Mouse (Mus musculus) central nervous system, embryonic 18 days (tissue): ENCODE measurements around the gene Cdh26. TPM values are rescaled to one million over a fixed set of nuclear protein-coding genes. Genes with fewer than 3 reads are reported as not detected.

ENCODE experiments used
- polyA plus RNA-seq: library from polyadenylated mRNA; depleted of rRNA; stranded (reverse); fragments of >200 nt; gene quantifications from 2 replicates; pipeline ENCODE4 v1.2.3, GENCODE M21; 2012; rRNA removed

The Cdh26 gene
- polyA plus RNA-seq, result 0.23 and 0.55 TPM in 2 replicates

DNA sequence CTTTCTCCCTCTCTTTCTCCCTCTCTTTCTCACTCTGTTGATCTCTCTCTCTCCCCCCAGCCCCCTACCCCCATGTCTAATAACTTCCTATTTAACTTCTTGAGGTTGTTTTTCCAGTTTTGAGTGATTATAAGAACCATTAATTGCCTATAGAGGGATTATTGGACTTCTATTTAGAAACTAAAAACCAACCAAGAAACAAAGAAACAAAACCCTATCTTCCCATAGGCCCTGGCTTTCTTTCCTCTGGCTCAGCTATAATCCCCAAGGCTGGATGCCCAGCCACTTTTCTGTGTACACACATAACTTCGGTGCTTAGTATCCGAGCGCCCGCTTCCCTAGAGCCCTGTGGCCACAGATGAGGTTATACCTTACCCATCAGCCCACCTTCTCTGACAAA lies at the start of gene Cdh26:
Gene Cdh26 (plus strand): TSS at position 301 of the 400 bp plus-strand sequence.

DNA sequence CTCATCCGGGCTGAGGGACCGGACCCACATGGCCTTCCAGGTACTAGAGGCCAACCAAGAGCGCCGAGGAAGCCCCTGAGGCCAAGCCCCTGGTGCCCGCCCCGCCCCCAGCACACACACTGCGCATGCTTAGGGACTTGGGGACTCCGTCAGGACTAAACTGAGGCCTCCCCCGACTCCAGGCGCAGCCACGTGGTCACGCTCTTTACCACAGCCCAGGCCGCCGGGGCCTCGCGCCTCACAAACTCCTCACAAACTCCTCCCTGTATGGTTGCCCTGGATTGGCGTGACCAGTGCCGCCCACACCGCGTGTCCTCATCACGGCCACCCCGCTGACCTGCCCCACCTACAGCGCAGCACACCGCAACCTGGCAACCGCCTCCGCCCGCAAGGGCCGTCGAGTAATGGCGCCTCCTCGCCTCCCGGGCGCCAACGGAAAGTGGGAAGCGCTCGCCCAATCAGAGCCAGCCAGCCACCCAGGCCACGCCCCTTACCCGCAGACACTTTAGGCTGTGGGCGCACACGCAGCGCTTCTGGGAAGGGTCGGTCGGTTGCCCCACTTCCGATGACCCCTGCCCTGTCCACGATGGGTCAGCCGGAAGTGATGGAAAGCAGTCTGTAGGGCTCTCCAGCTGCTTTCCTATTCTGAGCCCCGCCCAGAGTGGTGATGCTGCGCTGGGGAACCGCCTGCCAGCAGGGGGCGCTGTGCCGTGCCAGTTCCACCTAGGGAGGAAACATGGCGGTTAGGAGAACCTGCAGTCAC lies 23.1 kb upstream of the Cdh26 start, which contains the start of gene Sycp2:
Gene Sycp2 (minus strand): TSS at position 633 of the 763 bp plus-strand sequence.

DNA sequence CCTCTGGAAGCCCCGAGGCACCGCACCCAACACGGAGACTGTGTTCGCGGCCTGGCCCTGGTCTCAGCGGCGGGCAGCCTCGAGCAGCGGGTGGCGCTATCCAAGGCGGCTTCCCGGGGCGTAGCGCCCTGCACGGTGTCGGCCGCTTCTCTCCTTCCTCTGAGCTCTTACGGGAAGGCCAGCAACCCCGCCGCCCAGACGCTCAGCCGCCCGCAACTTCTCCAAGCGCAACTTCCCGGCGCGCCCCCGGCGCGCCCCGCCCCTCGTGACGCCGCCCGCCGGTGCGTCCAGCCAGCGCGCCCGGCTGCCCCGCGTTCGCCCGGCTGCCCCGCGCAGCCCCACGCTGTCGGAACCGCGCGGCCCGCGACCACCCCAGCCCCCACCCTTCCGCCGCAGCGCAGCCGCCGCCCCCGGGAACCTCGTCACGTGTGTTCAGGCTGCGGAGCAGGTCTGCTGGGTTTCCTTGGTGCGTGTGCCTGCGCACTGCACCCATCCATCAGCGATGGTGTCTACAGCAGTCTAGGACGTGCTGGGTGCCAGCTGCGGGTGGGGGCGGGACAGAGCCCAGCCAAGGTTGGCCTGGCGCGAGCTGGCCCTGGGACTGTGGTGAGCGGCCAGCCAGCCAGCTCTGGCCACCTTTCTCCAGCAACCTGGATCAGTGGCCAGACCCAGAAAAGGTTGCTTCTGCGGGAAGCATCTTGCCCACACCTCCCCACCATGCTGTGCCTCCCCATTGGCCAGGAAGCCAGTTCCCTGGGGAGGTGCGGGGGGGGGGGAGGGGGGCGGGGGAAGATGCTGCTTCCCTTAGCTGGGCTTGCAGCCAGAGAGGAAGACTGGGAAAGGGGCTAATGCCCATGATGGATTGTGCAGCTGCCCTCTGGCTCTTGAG lies 15.8 kb upstream of the Cdh26 start, which contains the start of the genes Ppp1r3d and Fam217b:
Gene Ppp1r3d (minus strand): TSS at position 212 of the 889 bp plus-strand sequence.
Gene Fam217b (plus strand): TSS at position 264 of the 889 bp plus-strand sequence.

Other genes with a start within 250 kb of the Cdh26 start
- 0.93 and 1.1 TPM in 2 replicates for gene Sycp2, start 22.8 kb upstream of the Cdh26 start, polyA plus RNA-seq
- 5.3 and 6.1 TPM in 2 replicates for gene Ppp1r3d, start 16.1 kb upstream of the Cdh26 start, polyA plus RNA-seq
- gene Fam217b, start 16.0 kb upstream of the Cdh26 start, polyA plus RNA-seq, result 11.2 TPM in 2 replicates